ENCODE assay signal across 20 mouse cellular contexts in genomic region chr3:129877327-129877726, GRCm38 (mm10). TPM values are rescaled to one million over a fixed set of nuclear protein-coding genes. Genes with fewer than 3 reads are reported as not detected.
"Had no signal": no experiment of that assay in that cellular context is flagged by ENCODE, and none has a peak within 500 bp of the region (broad histone marks: within the 10 kb centered on the region; RNA-seq: fewer than 3 reads in every experiment).

No protein-coding gene starts in this region.

- ATAC-seq: inflammation-experienced regulatory T-cells, adult 6 months had no signal

- H3K27ac ChIP-seq: limb, embryonic 13.5 days; liver, embryonic 14.5 days; midbrain, embryonic 13.5 days had no signal

- H3K9me3 ChIP-seq: limb, embryonic 10.5 days; limb, embryonic 13.5 days; midbrain, embryonic 10.5 days; midbrain, embryonic 13.5 days had no signal

- H3K9ac ChIP-seq: liver, embryonic 14.5 days had no signal

- H3K27me3 ChIP-seq: limb, embryonic 13.5 days had no signal

- H3K36me3 ChIP-seq: limb, embryonic 10.5 days; limb, embryonic 13.5 days; midbrain, embryonic 10.5 days; midbrain, embryonic 13.5 days had no signal

- DNase-seq: lung, adult 2 months; lung, postnatal 36 days; spleen, adult 18-20 months; thymus, postnatal 25 days had no signal

RNA-seq across cellular contexts. Expression of gene Cfi, which starts 41.6 kb away (rescaled TPM):
- total RNA-seq: layer of hippocampus, adult 18-20 months; layer of hippocampus, postnatal 14 days; left cerebral cortex, postnatal 14 days; monocyte, adult 5-6 weeks had no signal
- polyA plus RNA-seq: inflammation-experienced regulatory T-cells, adult 6 months; neural tube, embryonic 11.5 days had no signal

RNA-seq across cellular contexts. Expression of gene Rrh, which starts 54.9 kb away (rescaled TPM):
- polyA plus RNA-seq: kidney, adult 2 months; kidney, embryonic 14.5 days; limb, embryonic 10.5 days; liver, adult 2 months; lung, embryonic 16.5 days; neural tube, embryonic 11.5 days; thymus, postnatal 0 days had no signal
